Mouse (Mus musculus) stomach, postnatal 0 days (tissue): ENCODE data around the gene Pygo2. TPM values are rescaled to one million over a fixed set of nuclear protein-coding genes. Genes with fewer than 3 reads are reported as not detected.
A peak's percentile ranks its signal among the peaks of the same experiment; 100 is the strongest.

Experiments
- ATAC-seq: fragments of 200-750 bp; cut with Nextera tagmentation; 2 replicates; pipeline ENCODE4 v1.8.0; 2017; ENCODE audit not compliant: low FRiP score, low TSS enrichment
- DNase-seq: peaks from one replicate; pipeline ENCODE4 v3.0.0-alpha.2; 2016; ENCODE audit warnings: low spot score
- H3K27ac ChIP-seq: fragments of 300-500 bp; sonication (generic); replicated peaks from 2 replicates; pipeline ENCODE4 v1.5.1; 2014; ENCODE audit warnings: mild to moderate bottlenecking, control low read depth
- H3K27me3 ChIP-seq: fragments of 300-500 bp; sonication (generic); 2 replicates; pipeline ENCODE4 v1.6.1; 2014; ENCODE audit warnings: low read length; ENCODE audit not compliant: control insufficient read depth, insufficient read depth
- H3K36me3 ChIP-seq: fragments of 300-500 bp; sonication (generic); 2 replicates; pipeline ENCODE4 v1.6.1; 2014; ENCODE audit warnings: low read length, mixed read lengths; ENCODE audit not compliant: control insufficient read depth, insufficient read depth
- H3K4me1 ChIP-seq: fragments of 300-500 bp; sonication (generic); replicated peaks from 2 replicates; pipeline ENCODE4 v1.6.1; 2014; ENCODE audit warnings: antibody characterized with exemption; ENCODE audit not compliant: control insufficient read depth, insufficient read depth
- H3K4me2 ChIP-seq: fragments of 300-500 bp; sonication (generic); replicated peaks from 2 replicates; pipeline ENCODE4 v1.6.1; 2014; ENCODE audit warnings: low read depth, mild to moderate bottlenecking, control low read depth, moderate library complexity
- H3K4me3 ChIP-seq: fragments of 300-500 bp; sonication (generic); 2 replicates; pipeline ENCODE4 v1.5.1; 2014; ENCODE audit warnings: low read depth, low read length, control low read depth
- H3K9ac ChIP-seq: fragments of 300-500 bp; sonication (generic); 2 replicates; pipeline ENCODE4 v1.6.1; 2014; ENCODE audit warnings: mild to moderate bottlenecking, low read length, control low read depth, mixed read lengths
- H3K9me3 ChIP-seq: fragments of 300-500 bp; sonication (generic); 2 replicates; pipeline ENCODE4 v1.6.1; 2016; ENCODE audit warnings: low read length; ENCODE audit not compliant: control insufficient read depth
- CTCF ChIP-seq: IDR thresholded peaks from 2 replicates; pipeline ENCODE4 v1.5.1; 2016; ENCODE audit warnings: antibody characterized with exemption, low read depth, mild to moderate bottlenecking, moderate library complexity
- EP300 ChIP-seq: optimal IDR thresholded peaks from 2 replicates; pipeline ENCODE3; 2016; ENCODE audit warnings: antibody characterized with exemption
- WGBS: fragments of 180-500 bp; shearing (Covaris S2); extraction: QIAGEN DNeasy Blood & Tissue Kit; methylation state at CpG from one replicate; pipeline ENCODE4 v1.1.7; 2014; 5-methylcytosine and 5-hydroxymethylcytosine counted together
- polyA plus RNA-seq: library from polyadenylated mRNA; unstranded; fragments of >200 nt; fragmentation: Nextera tagmentation; extraction: Ambion mirVana; gene quantifications from 2 replicates; pipeline ENCODE4 v1.2.1, GENCODE M21; 2015

Gene Pygo2
- polyA plus RNA-seq, 1 experiment from 2014 or later: 18.0 TPM

DNA sequence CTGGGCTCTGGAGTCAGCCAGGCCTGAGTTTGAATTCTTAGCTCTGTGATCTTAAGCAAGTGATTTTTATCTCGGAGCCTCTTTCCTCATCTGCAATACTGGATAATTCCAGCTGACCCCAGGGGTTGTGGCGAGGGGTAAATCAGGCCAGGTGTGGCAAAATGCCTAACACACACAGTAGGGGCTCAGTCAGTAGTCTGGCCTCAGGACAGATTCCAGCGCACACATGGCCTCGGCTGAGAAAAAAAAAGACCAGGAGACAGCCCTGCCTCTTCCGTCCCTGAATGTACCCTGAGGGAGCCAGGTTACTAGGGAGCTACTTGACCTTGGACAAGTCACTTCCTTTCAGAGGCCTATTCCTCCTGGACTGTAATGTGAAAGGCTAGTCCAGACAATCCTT is 47.1 kb upstream of the Pygo2 start:
- Histone ChIP-seq H3K27ac (no peak overlapping the region), H3K4me2 (no peak overlapping the region), H3K9me3 (no peaks in the 10 kb centered on the region), H3K27me3 (no peaks in the 10 kb centered on the region), H3K9ac (no peak overlapping the region), H3K36me3 (peaks cover 7% of the 10 kb centered on the region), H3K4me3 (no peak overlapping the region), H3K4me1 (peaks cover 6% of the 10 kb centered on the region)
- ATAC-seq (no peak), DNase-seq (no peak)
- TF ChIP-seq EP300 (no peak), CTCF (no peak)
- 63% methylated on average over 5 of the region's 5 CpGs for WGBS

DNA sequence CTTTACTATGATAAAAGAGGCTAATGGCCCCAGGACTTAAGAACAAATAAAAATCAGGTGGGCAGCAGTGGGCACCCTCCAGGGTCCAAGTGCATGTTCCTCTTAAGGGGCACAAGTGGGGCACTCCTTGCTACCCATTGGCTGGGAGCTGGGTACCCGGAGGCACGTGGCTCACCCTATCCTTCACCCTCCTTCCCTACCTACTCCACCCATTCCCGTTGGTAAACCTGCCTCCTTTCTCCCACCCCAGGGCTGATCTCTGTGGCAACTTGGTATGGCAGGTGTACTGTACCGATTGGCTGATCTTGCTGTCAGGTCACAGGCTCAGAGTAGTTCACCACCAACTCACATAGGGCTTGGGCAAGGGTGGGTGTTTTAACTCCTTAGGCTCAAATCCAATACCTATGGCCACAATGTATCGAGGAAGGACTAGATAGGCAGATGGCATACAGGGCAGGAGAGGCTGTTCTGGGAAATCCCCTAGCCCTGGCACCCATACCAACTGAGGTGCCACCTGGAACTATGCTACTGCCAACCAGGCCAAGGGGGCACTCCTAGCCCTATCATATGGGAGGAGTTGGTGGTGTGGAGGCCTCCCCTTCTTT is 46.3 kb upstream of the Pygo2 start:
- no peak overlapping the region for H3K9ac ChIP-seq
- no peak overlapping the region for H3K4me3 ChIP-seq
- H3K27me3 ChIP-seq: no peaks in the 10 kb centered on the region
- ATAC-seq (no peak), DNase-seq (no peak)
- peaks cover 7% of the 10 kb centered on the region for H3K4me1 ChIP-seq
- H3K4me2 ChIP-seq: no peak overlapping the region; the same call in 1 of the 2 replicates
- TF ChIP-seq EP300: no peak
- TF ChIP-seq CTCF: no peak
- H3K9me3 ChIP-seq: no peaks in the 10 kb centered on the region
- peak overlapping the region; percentile 79 for H3K27ac ChIP-seq
- H3K36me3 ChIP-seq: peaks cover 7% of the 10 kb centered on the region
- WGBS: 48% methylated on average over 5 of the region's 5 CpGs

DNA sequence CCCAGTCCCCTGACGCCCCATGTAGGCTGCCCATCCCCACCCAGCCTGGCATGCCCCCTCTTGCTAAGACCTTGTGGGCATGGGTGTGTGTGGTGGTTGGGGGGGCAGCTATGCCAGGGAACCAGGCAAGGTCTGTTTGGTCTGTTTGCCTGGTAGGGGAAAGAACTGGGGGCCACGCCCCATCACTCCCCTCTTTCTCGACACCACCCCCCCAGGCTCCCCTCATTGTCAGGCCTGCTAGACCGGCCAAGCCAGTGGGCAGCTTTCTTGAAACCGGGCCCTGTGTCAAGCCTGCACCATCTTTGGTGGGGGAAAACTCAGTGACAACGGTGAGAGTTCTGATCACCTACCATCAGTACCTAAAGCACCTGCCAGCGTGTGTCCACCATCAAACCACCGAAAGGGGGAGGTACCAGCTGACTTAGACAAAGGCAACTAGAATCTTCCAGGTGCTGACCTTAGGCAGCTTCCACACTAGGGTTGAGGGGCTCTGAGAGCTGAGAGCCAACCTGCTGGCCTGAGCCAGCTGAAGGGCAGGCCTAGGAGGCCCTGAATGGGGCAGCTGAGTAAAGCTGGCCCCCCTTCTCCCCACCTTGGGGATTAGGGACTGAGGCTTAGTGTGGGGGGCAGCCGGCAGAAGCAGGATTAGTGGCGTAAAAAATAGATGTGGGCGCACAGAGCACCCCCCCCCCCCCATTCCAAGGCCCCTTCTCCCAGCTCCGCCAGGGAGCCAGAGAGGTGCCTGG is 45.5 kb upstream of the Pygo2 start:
- no peak for DNase-seq
- Histone ChIP-seq H3K4me2 (peak overlapping the region; percentile 23), H3K9me3 (no peaks in the 10 kb centered on the region), H3K27me3 (no peaks in the 10 kb centered on the region), H3K4me3 (peak overlapping the region; percentile 10; the same call in 1 of the 2 replicates), H3K4me1 (peaks cover 7% of the 10 kb centered on the region), H3K27ac (peak overlapping the region; percentile 79), H3K36me3 (peaks cover 7% of the 10 kb centered on the region), H3K9ac (peak overlapping the region; percentile 23)
- TF ChIP-seq CTCF: no peak
- no peak for TF ChIP-seq EP300
- WGBS: 61% methylated on average over 12 of the region's 12 CpGs
- ATAC-seq: no peak

DNA sequence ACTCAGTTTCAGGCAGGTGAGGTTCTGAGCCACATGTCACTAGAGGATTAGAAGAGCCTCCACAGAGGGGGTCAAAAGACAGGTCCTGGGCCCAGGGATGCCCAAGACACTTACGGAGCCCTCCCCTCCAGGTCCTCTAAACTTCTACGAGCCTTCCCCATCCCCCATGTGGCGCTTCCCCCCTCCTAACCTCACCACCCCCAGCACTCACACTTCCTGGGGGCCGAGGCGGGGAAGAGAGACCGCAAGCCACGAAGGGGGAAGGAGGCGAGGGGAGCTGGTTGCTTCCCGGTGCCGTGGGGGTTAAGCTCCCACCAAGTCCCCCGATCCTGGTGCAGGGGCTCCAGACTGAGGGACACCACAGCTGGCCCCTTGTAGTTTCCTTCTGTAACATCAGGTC is 44.6 kb upstream of the Pygo2 start:
- ATAC-seq: no peak
- no peak for TF ChIP-seq CTCF
- no peak for TF ChIP-seq EP300
- H3K36me3 ChIP-seq: peaks cover 3% of the 10 kb centered on the region
- no peak overlapping the region for H3K9ac ChIP-seq
- no peaks in the 10 kb centered on the region for H3K27me3 ChIP-seq
- no peaks in the 10 kb centered on the region for H3K9me3 ChIP-seq
- peak overlapping the region; percentile 79 for H3K27ac ChIP-seq
- peak overlapping the region; percentile 23 for H3K4me2 ChIP-seq
- 53% methylated on average over 10 of the region's 11 CpGs for WGBS
- H3K4me3 ChIP-seq: no peak overlapping the region
- DNase-seq: no peak
- H3K4me1 ChIP-seq: peaks cover 7% of the 10 kb centered on the region

DNA sequence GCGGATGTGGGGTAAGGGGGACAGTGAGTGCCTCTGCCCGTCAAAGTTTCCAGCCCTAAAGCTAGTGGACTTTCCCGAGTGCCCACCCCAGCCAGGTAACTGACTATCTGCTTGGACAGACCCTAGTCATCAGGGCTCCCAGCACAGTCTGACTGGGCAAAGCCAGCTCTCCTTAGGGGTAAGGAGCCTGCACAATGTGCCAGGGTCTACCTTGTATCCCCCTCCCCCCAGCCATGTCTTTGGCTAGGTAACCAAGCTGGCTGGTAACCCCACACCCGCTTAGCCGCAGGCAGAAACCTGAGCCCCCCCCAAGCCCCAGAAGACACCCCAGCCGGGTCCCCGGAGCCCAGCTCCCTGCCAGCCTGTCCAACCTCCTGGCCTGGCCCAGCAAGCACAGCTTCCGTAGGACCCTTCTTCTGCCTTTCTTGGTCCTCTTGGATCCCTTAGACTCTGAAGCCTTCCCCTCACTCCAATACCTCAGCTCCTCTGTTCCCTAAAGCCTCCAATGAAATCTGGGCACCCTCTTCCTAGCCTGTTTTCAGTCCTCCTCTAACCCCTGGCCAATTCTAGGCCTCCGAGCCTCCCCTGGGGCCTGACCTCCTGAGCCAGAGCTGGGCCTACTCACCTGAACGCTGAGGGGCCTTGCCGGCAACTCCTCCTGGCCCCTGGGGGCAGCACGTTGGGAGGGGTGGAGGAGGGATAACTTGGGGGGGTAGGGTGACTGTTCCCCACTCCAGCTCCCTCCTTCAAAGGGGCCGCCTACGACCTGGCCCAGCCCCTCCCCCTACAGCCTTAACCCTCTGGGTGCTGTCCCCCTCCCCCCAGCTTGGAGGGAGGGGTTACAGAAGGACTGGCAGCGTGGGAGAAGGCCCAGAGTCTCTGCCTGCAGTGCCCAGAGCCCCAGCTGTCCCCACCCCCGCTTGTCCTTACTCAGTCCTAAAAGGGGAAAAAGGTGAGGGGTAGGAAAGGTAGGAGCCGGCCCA is 43.3 kb upstream of the Pygo2 start:
- Histone ChIP-seq H3K4me1 (peaks cover 11% of the 10 kb centered on the region), H3K4me3 (peak overlapping the region; percentile 18; the same call in 1 of the 2 replicates), H3K9ac (peak overlapping the region; percentile 41), H3K27ac (peak overlapping the region; percentile 84), H3K4me2 (peak overlapping the region; percentile 50), H3K36me3 (no peaks in the 10 kb centered on the region), H3K9me3 (no peaks in the 10 kb centered on the region), H3K27me3 (no peaks in the 10 kb centered on the region)
- ATAC-seq (no peak), DNase-seq (peak; percentile 35)
- TF ChIP-seq EP300 (no peak), CTCF (no peak)
- WGBS: 58% methylated on average over 17 of the region's 17 CpGs
